Mouse (Mus musculus) thymus, postnatal 25 days (tissue): ENCODE data around the gene Casq2.

Experiments used
- DNase-seq: peaks from one replicate; pipeline ENCODE4 v3.0.0; 2022

Casq2 gene

GRCm38 (mm10) chr3:102083589-102084230 lies 2.5 kb upstream of the Casq2 start:
- DNase-seq: no peak

GRCm38 (mm10) chr3:102084833-102085491 lies 1.3 kb upstream of the Casq2 start:
- no peak for DNase-seq

DNA sequence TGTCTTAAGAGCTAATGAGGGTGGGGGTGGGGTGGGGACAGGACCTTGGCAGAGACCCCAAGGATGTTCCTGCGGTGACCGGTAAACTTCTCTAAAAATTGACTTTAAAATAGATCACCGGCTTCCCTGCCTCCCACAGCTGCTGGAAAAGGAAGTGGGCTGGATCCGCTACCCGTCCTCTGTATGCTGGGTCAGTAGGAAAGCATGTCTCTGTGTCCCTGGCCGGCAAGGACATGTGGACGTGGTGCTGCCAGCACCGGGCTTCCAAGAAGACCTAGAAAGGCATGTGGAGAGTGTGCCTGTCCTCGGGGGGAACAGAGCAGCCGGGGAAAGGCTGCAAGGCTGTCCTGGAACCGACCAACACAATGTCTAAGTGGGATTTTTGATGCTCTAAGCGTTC lies 496 bp upstream of the Casq2 start:
- DNase-seq: no peak

- DNase-seq: no peak
These were observed 8.6 kb downstream of the Casq2 start for GRCm38 (mm10) chr3:102094841-102095240.

- no peak for DNase-seq
These were observed 9.2 kb downstream of the Casq2 start for GRCm38 (mm10) chr3:102095412-102095811.

DNA sequence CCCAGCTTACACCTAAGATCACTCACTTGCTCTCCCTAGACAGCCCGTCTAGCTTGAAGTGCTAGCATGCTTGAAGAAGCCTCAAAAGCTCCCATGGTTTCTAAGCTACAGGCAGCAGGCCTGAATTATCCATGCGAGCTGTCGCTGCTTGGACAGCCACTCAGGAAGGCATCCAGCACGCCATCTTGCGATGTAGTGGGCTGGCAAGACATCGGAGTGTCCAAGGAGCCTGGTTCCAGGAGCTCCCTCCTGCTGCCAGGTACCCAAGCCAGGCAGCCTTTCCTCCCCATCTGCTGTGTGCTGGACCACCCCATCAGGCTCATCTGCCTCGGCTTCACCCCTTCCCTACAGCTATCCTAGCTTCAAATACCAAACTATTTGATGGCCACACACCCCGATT lies 10.2 kb downstream of the Casq2 start:
- no peak for DNase-seq

DNA sequence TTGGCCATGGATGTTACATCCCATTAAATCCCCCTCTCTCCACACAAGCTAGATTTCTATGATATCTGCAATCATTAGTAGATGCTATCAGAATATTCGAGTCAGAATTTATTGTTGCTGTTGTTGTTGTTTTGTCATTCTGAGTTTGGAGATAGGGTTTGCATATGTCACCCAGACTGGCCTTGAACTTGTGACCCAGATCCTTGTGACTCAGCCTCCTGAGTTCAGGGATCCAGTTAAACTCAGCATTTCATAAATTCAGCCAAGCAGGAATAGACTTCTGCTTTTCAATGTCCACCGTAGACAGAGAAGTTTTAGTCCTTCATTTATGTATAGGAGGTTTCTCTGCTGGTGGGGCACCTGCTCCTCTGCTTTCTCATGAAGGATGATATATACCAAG lies 10.8 kb downstream of the Casq2 start:
- DNase-seq: no peak

DNA sequence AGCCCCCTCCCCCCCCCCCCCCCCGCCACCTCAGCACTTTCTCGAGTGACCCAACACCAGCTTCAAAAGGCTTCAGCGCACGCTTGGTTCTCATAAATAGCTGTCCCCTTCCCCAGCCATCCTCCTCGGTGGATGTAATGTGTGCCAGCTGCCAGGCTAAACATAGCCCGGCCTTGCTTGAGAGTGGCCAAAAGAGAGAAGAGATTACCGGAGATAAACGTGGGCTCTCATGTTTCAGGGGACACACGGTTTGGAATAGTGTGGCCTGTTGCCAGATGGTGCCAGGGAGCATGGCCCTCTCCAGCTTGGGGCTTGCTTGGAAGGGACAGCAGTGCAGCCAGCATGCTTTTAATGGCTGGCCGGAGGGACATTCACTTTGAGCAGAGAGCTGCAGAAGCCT lies 13.0 kb downstream of the Casq2 start:
- DNase-seq: no peak

GRCm38 (mm10) chr3:102099793-102100192 lies 13.6 kb downstream of the Casq2 start:
- no peak for DNase-seq

- DNase-seq: no peak
These were observed 15.2 kb downstream of the Casq2 start for GRCm38 (mm10) chr3:102101445-102101844.

DNA sequence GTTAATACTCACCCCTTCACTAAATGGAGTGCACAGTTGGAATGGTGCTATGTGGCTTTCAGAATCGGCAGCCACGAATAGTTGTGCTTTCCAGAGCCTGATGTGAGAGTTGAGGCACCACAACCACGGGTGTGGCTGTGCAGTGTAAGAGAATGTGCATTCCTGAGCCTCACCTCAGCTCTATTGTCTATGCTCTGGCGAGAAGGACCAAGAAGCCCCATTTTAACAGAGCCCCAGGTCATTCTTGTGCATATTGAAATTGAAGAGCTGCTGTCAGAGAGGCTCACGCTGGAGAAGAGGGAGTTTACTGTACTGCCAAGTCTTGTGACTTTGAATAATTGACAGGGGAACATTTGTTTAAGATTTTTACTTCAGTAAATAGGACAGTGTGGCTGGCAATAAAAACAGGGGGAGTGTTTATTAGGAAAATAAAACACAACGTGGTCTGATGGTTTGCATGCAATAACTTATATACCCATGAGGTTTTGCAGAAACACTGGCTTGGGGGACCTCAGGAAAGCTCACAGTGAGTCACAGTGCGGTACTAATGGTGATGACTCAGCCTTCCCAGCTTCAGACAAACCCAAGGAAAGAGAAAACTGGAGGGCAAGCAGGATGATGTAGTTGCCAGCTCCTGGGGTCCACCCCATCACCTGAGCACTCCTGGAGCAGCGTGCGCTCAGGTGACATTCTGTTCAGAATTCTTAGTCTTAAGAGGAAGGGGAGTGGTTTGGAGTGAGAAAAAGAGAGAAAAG lies 17.8 kb downstream of the Casq2 start:
- no peak for DNase-seq

GRCm38 (mm10) chr3:102108201-102108600 lies 22.0 kb downstream of the Casq2 start:
- no peak for DNase-seq

DNA sequence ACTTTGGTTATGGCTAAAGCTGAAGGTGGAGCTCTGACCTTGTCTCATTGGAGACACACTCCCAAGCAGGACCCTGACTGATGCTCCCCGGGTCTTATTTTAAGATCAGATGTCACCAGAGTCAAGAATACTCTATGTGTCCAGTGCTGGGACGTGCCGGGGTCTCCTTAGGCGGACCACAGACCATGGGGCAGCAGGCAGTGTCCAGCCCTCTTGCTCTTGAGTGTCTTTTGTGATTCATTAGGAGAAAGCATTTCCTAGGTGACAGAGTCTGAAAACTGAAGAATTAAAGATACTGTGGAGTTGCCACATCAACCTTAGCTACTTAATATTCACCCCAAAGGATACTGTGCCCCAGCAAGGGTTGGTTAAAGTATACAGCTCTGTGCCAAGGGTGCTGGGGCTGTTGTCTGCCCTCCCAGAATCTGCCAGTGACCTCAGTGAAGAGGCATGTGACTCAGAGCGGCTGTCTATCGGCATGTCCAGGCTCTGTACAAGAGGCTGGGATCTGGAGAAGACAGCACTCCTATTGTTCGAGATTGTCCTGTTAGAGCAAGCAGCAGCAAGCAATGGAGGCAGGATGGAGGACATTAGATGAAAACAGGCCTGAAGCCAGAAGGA lies 25.9 kb downstream of the Casq2 start:
- DNase-seq: no peak

DNA sequence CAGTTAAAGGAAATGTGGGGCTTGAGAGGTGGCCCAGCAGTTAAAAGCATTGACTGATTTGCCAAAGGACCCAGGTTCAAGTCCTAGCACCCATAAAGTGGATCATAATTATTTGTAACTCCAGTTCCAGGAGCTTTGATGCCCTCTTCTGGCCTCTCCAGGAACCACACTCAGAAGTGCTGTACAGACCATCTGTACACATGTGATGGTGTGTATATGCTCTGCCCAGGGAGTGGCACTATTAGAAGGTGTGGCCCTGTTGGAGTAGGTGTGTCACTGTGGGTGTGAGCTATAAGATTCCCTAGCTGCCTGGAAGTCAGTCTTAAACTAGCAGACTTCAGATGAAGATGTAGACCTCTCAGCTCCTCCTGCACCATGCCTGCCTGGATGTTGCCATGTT lies 34.7 kb downstream of the Casq2 start:
- DNase-seq: no peak

GRCm38 (mm10) chr3:102122046-102122445 lies 35.8 kb downstream of the Casq2 start:
- DNase-seq: no peak

GRCm38 (mm10) chr3:102123654-102124053 lies 37.4 kb downstream of the Casq2 start:
- no peak for DNase-seq

DNA sequence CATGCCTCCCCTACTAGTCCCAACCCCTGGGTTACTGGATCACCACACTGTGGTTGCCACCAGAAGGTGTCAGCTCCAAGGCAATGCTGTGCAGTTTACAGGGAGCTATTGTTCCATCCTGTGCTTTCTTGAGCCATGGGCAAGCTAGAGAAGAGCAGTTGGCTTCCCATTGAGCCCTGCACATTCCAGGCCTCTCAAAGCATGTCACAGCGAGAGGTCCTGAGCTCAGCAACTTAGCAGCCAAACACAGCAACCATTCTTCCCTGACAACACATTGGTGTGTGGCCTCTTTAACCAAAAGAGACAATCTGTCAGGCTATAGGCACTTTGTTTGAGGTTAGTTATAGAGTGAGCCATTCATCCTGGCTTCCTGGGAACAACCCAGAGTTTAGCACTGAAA lies 39.3 kb downstream of the Casq2 start:
- DNase-seq: no peak

DNA sequence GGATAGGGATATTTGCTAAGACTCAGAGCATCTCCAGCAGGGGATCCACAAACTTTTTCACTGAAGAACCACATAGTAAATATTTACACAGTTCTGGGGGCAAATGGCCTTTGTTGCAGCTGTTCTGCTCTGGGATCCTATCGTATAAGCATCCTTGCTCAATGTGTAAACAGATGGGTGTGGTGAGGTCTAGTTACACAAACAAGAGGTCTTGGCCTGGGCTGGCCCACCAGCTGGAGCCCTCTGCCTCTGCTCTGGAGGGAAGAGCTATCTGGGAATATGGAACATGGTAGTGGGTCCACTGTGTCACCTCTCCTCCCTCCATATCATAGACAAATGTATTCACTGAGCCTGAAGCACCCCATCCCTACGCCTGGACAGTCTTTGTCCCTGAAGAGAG lies 40.9 kb downstream of the Casq2 start:
- DNase-seq: no peak

DNA sequence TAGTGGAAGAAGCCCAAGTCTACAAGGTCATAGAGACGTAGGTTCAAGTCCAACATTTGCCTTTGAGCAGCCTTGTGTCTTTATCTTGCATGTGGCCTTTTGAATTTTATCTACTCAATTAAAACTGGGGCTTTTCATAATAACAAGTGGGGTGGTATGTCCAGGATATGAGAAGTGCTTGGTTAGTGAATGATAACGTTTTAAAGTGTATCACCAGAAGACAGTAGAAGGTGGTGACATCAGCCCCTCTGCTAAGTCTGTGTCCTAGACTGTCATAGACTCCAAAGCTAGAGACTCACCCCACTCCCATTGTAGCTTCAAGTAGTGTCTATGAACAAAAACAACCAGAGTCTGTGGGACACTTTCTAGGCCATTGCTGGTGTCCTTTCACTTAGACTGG lies 42.0 kb downstream of the Casq2 start:
- DNase-seq: no peak

GRCm38 (mm10) chr3:102130478-102130877 lies 44.3 kb downstream of the Casq2 start:
- DNase-seq: no peak

DNA sequence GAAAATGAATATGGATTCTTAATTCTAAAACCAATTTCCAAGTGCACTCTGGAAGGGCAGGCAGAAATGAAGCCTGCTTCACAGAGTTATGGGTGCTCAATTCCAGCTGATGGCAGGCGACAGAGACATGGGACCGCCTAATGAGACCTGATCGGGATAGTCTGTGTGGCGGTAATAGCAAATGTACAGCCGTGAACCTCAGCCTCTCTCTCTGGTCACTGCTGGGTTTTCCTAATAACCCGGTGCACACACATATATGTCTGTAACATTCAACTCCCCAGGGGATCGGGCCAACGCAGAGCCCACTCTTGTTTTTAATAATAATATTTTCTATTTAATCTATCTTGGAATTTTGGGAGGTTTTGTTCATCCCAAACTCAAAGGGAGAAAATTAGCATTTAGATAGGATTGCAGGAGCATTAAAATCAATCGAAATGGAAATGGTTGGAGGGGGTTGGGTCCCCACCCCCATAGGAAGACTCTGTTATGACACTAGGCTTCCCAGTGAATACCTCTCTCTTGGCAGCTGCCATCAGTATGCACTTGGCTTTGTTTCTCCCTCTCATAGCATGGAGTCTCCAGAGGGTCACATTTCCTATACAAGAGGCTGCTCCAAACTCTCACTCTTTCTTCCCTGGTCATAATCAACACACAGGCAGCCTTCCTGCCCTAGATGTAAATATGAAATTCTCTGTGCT lies 45.6 kb downstream of the Casq2 start:
- no peak for DNase-seq

DNA sequence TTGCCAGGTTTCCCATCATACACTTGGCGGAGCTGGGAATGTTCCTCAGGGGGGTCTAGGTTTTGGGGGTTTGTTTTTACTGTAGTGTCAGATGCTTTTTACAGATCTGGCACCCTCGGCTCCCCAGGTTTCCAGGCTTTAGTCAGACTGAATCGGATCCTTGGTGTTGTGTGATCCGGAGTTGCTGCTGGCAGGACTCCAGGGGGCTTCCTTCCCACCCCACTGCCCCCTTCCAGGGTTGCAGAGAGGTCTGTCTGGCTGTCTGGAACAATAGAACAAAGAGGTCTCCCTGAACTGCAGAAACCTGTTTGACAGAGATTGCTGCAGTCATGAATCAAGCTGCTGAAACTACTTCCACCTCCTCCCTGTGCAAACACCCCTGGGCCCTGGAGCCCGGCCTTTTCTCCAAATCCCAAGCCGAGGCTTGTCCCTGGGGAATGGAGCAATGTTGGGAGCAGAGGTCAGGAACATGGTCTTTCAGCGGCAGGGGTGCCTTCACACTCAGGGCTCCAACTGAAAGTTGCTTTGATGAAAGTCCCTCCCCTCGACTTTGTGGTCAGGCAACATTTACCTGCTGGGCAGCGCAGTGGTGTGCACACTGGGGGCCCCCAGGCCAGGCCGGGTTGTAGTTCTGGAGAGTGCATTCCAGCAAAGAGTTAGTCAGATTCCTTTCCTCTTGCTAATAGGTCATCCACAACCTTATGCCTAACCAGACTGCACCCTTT lies 49.3 kb downstream of the Casq2 start:
- no peak for DNase-seq
